Mouse (Mus musculus) embryo, embryonic 11 days (tissue): Measurements from ENCODE around the gene Alg5.
A peak's percentile ranks its signal among the peaks of the same experiment; 100 is the strongest.

Experiments
- DNase-seq: peaks from one replicate; pipeline ENCODE4 v3.0.0-alpha.2; 2015

The Alg5 gene

GRCm38 (mm10) chr3:54795806-54796205, 60.5 kb downstream of the Alg5 start:
- no peak for DNase-seq

GRCm38 (mm10) chr3:54797211-54797610, 61.9 kb downstream of the Alg5 start:
- peak; percentile 65 for DNase-seq
